Mouse (Mus musculus): Measurements from ENCODE around the gene Ap3b1.

GRCm38 (mm10) chr13:94564351-94564994, 205.7 kb downstream of the Ap3b1 start:
- TF ChIP-seq CTCF (IDR thresholded peaks at IDR 0.05; ENCODE audit: control insufficient read depth, insufficient read depth, low read length) (no peak), POLR2A (IDR thresholded peaks at IDR 0.05; ENCODE audit: borderline replicate concordance, control insufficient read depth, low read depth, low read length) (no peak)

All from bone marrow, adult 2 months (tissue).